Mouse (Mus musculus) mouse trophoblast stem cell (cell line): ENCODE measurements around the gene Slc7a5.

Source experiments
- in situ Hi-C, 2 experiments: fragments of 300-500 bp; cut with MseI, MboI; formaldehyde crosslinking; loops; 2 replicates in 1 of 2; 3 replicates in 1 of 2; pipeline ENCODE4 v1.15.1; 2025

Slc7a5 gene

GRCm38 (mm10) chr8:121852464-121852863 is 55.0 kb downstream of the Slc7a5 start:
- in situ Hi-C loops: loop anchor here (5.0 kb wide), 2 partner anchors 55 to 80 kb away; partner anchors contain the start of gene Slc7a5 (in 1 of the 2)

GRCm38 (mm10) chr8:121851716-121852115 is 55.8 kb downstream of the Slc7a5 start:
- in situ Hi-C loops: loop anchor here (5.0 kb wide), 2 partner anchors 56 to 81 kb away; partner anchors contain the start of gene Slc7a5 (in 1 of the 2)

GRCm38 (mm10) chr8:121850821-121851470 is 56.5 kb downstream of the Slc7a5 start:
- in situ Hi-C loops: loop anchor here (5.0 kb wide), 2 partner anchors 56 to 81 kb away; partner anchors contain the start of gene Slc7a5 (in 1 of the 2)

GRCm38 (mm10) chr8:121850436-121850820 is 57.1 kb downstream of the Slc7a5 start:
- in situ Hi-C loops: loop anchor here (5.0 kb wide), 2 partner anchors 57 to 82 kb away; partner anchors contain the start of gene Slc7a5 (in 1 of the 2)

- in situ Hi-C loops: loop anchor here (5.0 kb wide), 2 partner anchors 57 to 82 kb away; partner anchors contain the start of gene Slc7a5 (in 1 of the 2)
Measured at GRCm38 (mm10) chr8:121850018-121850417, 57.5 kb downstream of the Slc7a5 start.

- in situ Hi-C loops: loop anchor here in 1 of 2 experiments (5.0 kb wide), 1 partner anchor 63 kb away; no protein-coding TSS in a partner anchor
Measured at GRCm38 (mm10) chr8:121849303-121849702, 58.2 kb downstream of the Slc7a5 start.

- in situ Hi-C loops: loop anchor here in 1 of 2 experiments (5.0 kb wide), 1 partner anchor 64 kb away; no protein-coding TSS in a partner anchor
Measured at GRCm38 (mm10) chr8:121848495-121848894, 59.0 kb downstream of the Slc7a5 start.

GRCm38 (mm10) chr8:121847987-121848386 is 59.5 kb downstream of the Slc7a5 start:
- in situ Hi-C loops: loop anchor here in 1 of 2 experiments (5.0 kb wide), 1 partner anchor 64 kb away; no protein-coding TSS in a partner anchor

- in situ Hi-C loops: loop anchor here in 1 of 2 experiments (5.0 kb wide), 1 partner anchor 65 kb away; no protein-coding TSS in a partner anchor
Measured at GRCm38 (mm10) chr8:121847261-121847822, 60.2 kb downstream of the Slc7a5 start.

- in situ Hi-C loops: loop anchor here in 1 of 2 experiments (5.0 kb wide), 1 partner anchor 65 kb away; no protein-coding TSS in a partner anchor
Measured at GRCm38 (mm10) chr8:121846815-121847214, 60.7 kb downstream of the Slc7a5 start.

GRCm38 (mm10) chr8:121844765-121845164 is 62.7 kb downstream of the Slc7a5 start:
- in situ Hi-C loops: loop anchor here in 1 of 2 experiments (5.0 kb wide), 1 partner anchor 68 kb away; no protein-coding TSS in a partner anchor

- in situ Hi-C loops: no loop called here
Measured at GRCm38 (mm10) chr8:121843184-121843733, 64.2 kb downstream of the Slc7a5 start.

GRCm38 (mm10) chr8:121842064-121842955 is 65.2 kb downstream of the Slc7a5 start:
- in situ Hi-C loops: no loop called here

GRCm38 (mm10) chr8:121841242-121841641 is 66.3 kb downstream of the Slc7a5 start:
- in situ Hi-C loops: no loop called here

- in situ Hi-C loops: no loop called here
Measured at GRCm38 (mm10) chr8:121832503-121832902, 75.0 kb downstream of the Slc7a5 start.

- in situ Hi-C loops: no loop called here
Measured at GRCm38 (mm10) chr8:121832061-121832460, 75.4 kb downstream of the Slc7a5 start.
